Mouse (Mus musculus) WW6 (cell line): ENCODE results near the gene Them7.

Experiments used
- DNase-seq: peaks from one replicate; pipeline ENCODE4 v3.0.0-alpha.2; 2013; ENCODE audit warnings: low read depth, low spot score

Gene Them7

GRCm38 (mm10) chr2:105375705-105376104 lies 151.6 kb downstream of the Them7 start:
- no peak for DNase-seq

- DNase-seq = no peak
These were observed 155.6 kb downstream of the Them7 start for GRCm38 (mm10) chr2:105379682-105380081.

GRCm38 (mm10) chr2:105380757-105381319 lies 156.7 kb downstream of the Them7 start:
- DNase-seq = no peak

GRCm38 (mm10) chr2:105383063-105383462 lies 158.9 kb downstream of the Them7 start:
- no peak for DNase-seq

- DNase-seq = no peak
These were observed 160.9 kb downstream of the Them7 start for GRCm38 (mm10) chr2:105384998-105385397.

- DNase-seq = no peak
These were observed 162.3 kb downstream of the Them7 start for GRCm38 (mm10) chr2:105386418-105386817.

- no peak for DNase-seq
These were observed 165.1 kb downstream of the Them7 start for GRCm38 (mm10) chr2:105389007-105389890.

GRCm38 (mm10) chr2:105390653-105391413 lies 166.7 kb downstream of the Them7 start:
- DNase-seq = no peak

- no peak for DNase-seq
These were observed 167.3 kb downstream of the Them7 start for GRCm38 (mm10) chr2:105391414-105391784.

- DNase-seq = no peak
These were observed 168.4 kb downstream of the Them7 start for GRCm38 (mm10) chr2:105392514-105392913.

- no peak for DNase-seq
These were observed 170.3 kb downstream of the Them7 start for GRCm38 (mm10) chr2:105394375-105394774.

GRCm38 (mm10) chr2:105396066-105396465 lies 171.9 kb downstream of the Them7 start:
- no peak for DNase-seq

GRCm38 (mm10) chr2:105397446-105398211 lies 173.5 kb downstream of the Them7 start:
- no peak for DNase-seq

- DNase-seq = no peak
These were observed 174.5 kb downstream of the Them7 start for GRCm38 (mm10) chr2:105398636-105399084.

GRCm38 (mm10) chr2:105399085-105399891 lies 175.2 kb downstream of the Them7 start, which contains the start of gene Rcn1:
Gene Rcn1, minus strand, starts transcription at chr2:105399319.
- no peak for DNase-seq

GRCm38 (mm10) chr2:105400558-105400957 lies 176.4 kb downstream of the Them7 start:
- no peak for DNase-seq

- DNase-seq = no peak
These were observed 178.1 kb downstream of the Them7 start for GRCm38 (mm10) chr2:105402180-105402579.

GRCm38 (mm10) chr2:105408511-105408910 lies 184.4 kb downstream of the Them7 start:
- no peak for DNase-seq

- DNase-seq = no peak
These were observed 185.1 kb downstream of the Them7 start for GRCm38 (mm10) chr2:105409253-105409652.

GRCm38 (mm10) chr2:105414309-105414708 lies 190.2 kb downstream of the Them7 start:
- no peak for DNase-seq
